Mouse (Mus musculus) spleen, postnatal 36 days (tissue): ENCODE results near the gene Cyp2d34.

Source experiments
- DNase-seq, 2 experiments: peaks; one replicate each; pipeline ENCODE4 v3.0.0; 2022; ENCODE audit warnings: low spot score in 2 of 2, mixed read lengths in 1 of 2

Gene Cyp2d34

GRCm38 (mm10) chr15:82620531-82621202 lies at the start of gene Cyp2d34:
Gene Cyp2d34, minus strand, starts transcription at chr15:82620946.
- no peak for DNase-seq

- DNase-seq: no peak
Measured at GRCm38 (mm10) chr15:82656346-82656745, 35.6 kb upstream of the Cyp2d34 start.

GRCm38 (mm10) chr15:82644371-82644770 lies 23.6 kb upstream of the Cyp2d34 start:
- DNase-seq: no peak

DNA sequence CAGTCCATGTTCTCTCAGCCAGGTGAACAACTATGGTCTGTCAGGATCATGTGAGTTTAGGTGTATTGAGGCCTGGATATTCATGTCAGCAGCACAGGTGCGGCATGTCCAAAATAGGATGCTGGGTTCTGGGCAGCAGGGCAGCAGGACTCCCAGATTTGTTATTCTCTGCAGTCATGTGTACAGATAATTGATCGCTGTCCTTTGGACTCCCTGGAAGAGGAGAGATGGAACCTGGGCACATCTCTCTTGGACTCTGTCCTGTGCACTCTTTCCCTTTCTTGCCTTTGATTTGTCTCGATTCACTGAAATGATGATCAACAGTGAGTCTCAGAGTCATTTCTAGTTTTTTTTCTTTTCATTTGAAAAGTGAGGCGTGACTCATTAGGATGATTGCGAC lies 23.0 kb upstream of the Cyp2d34 start:
- no peak for DNase-seq

DNA sequence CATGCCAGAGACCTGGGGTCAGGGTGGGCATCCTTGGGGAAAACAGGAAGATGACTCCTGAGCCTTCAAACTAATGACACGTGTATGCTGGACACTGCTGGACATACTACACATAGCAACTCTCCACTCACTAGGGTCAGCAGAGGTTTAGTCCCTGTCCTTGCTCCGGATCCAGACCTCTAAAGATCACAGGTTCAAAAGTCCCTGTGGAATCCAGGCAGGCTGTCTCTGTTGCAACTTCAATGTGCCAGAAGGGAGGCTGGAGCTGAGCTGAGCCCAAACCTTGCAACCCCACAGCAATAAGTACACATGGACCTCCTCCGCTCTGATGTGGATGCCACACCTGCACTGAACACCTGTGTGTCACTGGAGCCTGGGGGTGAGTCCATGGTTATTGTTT lies 22.0 kb upstream of the Cyp2d34 start:
- DNase-seq: no peak

DNA sequence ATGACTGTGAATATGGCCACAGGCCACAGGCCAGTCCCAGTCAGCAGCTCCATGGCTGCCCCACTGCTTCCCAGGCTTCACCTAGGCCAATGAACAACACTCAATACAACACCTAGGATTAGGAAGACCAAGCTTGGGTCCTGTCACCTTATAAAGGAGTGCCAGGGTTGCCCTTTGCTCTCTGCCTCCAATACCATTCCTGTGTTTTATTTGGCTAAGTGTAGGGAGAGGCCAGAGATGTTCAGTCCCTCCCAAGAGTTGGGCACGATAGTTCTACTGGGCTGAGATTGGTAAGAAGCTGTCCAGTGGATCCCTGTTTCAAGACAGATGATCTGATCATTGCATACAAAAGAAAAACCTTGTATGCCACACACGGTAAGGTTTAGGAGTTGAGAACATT lies 21.2 kb upstream of the Cyp2d34 start:
- no peak for DNase-seq

GRCm38 (mm10) chr15:82641390-82641789 lies 20.6 kb upstream of the Cyp2d34 start:
- no peak for DNase-seq

GRCm38 (mm10) chr15:82640201-82640600 lies 19.5 kb upstream of the Cyp2d34 start:
- no peak for DNase-seq

GRCm38 (mm10) chr15:82637130-82638075 lies 16.7 kb upstream of the Cyp2d34 start:
- DNase-seq: no peak

DNA sequence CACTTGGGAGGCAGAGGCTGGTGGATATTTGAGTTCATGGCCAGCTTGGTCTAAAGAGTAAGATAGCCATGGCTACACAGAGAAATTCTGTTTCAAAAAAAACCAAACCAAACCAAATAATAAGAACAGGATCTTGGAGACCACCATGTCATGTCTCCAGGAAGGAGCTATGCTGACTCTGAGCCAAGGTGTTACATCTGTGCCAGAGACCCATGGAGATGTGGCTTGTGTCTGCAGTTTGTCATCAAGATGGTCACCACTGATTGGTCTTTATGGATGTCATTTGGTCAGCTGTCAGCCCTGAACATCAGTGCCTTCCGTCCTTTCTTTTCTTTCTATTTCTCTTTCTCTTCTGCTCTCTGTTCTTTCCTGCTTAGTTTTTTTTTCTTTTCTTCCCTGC lies 14.2 kb upstream of the Cyp2d34 start:
- no peak for DNase-seq

- DNase-seq: no peak
Measured at GRCm38 (mm10) chr15:82621993-82622392, 1.2 kb upstream of the Cyp2d34 start.

- no peak for DNase-seq
Measured at GRCm38 (mm10) chr15:82618362-82619020, 2.3 kb downstream of the Cyp2d34 start.

- no peak for DNase-seq
Measured at GRCm38 (mm10) chr15:82582621-82583020, 38.1 kb downstream of the Cyp2d34 start.

DNA sequence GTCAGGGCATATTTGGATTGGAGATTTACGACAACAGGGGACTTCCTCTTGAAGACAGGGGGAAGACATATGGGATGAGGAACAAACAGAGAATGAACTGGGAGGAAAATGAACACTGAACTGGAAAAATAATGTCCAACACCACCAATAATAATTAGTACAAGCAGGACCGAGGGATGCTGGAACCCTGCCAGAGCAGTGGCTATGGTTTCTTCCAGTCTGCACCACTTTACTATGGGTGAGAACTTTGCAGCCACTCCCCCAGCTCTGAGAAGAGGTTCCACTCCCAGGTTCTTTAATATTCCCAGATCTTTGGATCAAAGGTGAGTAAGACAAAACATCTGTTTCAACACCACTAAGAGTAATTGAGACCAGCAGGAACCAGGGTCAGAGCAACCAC lies 41.7 kb downstream of the Cyp2d34 start:
- no peak for DNase-seq

DNA sequence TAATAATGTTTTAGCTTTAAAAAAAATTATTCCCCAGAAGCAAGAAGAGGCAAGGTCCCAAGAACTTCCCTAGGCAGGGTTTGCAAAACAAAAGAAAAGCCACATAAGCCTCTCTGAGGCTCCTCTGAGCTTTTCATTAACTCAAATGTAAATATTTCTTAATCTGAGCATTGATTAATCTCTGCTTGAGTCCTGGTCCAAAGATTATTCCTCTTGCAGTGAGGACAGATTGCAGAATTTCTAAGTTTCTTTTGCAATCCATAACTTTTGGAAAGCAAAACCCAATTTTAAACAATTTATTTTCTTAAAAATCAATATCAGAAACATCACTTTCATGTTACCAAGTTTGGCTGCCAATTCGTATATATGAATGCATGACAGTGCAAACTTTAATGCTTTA lies 47.9 kb downstream of the Cyp2d34 start:
- DNase-seq: no peak
